In the genomic region with DNA sequence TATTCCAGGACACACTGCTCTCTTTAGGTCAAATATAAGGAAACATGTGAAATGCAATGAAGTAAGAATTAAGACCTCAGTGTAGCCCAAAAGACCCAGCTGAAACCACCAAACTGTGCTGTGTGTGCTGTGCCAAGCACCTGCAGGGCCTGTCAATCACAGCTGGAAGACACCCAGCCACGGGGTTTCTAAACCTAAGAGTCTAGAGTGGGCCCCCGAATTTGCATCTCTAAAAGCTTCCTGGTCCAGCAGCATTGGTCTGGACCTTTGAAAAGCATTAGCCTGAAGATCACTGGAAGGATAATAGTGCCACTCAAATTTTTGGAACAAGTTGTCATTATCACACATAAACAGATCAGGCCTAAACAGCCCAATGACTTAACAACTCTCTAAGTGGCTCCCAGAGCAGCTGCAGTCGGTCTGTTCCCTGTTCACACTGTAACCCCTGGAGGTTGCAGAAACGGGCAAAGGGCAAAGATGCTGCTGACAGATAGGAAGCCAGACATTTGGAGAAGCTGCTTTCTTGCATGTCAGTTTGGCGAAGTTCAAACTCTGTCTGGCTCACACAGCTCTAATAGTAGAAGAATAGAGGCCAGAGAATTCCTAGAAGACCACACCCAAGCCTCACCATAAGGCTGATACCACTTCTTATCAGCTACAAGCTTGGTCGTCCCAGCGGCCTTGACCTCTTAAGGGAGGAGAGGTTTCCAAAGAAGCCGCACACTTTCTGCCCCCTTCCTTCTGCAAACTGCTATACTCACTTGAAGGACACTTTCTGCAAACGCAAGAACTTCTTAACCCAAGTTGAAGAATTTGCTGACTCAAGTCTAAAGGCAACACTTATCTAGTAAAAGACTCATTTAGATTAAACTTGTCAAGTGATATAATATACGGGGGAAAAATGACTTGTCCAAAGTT, we compare ENCODE assay signal across 1 mouse cellular context.
TF ChIP-seq lines count a peak whose summit lies in the region.

No protein-coding gene starts in this region.

TF ChIP-seq in CH12.LX, 34 proteins besides CTCF, POLR2A, EP300 and RAD21 (continued from another document):
- TF ChIP-seq SMC3 (IDR thresholded peaks at IDR 0.05; ENCODE audit: low read depth, low read length): no peak
- no peak for TF ChIP-seq CHD1 (IDR thresholded peaks at IDR 0.05; ENCODE audit: low read depth, low read length)
- TF ChIP-seq MYC (IDR thresholded peaks at IDR 0.05; ENCODE audit: low read depth, low read length): 0 out of 2 replicates have a peak, but pooled peaks have one; percentile 35
- TF ChIP-seq ELF1 (IDR thresholded peaks at IDR 0.05; ENCODE audit: low read depth, low read length): 0 out of 2 replicates have a peak, but pooled peaks have one; percentile 62
- TF ChIP-seq NRF1 (IDR thresholded peaks at IDR 0.05; ENCODE audit: low read depth, low read length): no peak
- TF ChIP-seq BHLHE40 (IDR thresholded peaks at IDR 0.05; ENCODE audit: low read depth, low read length): peak; percentile 84
- no peak for TF ChIP-seq ZC3H11A (IDR thresholded peaks at IDR 0.05; ENCODE audit: low read depth, low read length)
- TF ChIP-seq TCF12 (IDR thresholded peaks at IDR 0.05; ENCODE audit: low read depth, low read length): peak; percentile 83
